Mouse (Mus musculus) megakaryocyte, embryonic 14.5 days (primary cell): ENCODE measurements around the gene Gm20388.

Experiments used
- FLI1 ChIP-seq: IDR thresholded peaks from 2 replicates; pipeline ENCODE4 v1.6.1; 2012; ENCODE audit warnings: low read length, inconsistent platforms, mixed read lengths
- GATA1 ChIP-seq: IDR thresholded peaks from 3 replicates; pipeline ENCODE4 v1.6.1; 2012; ENCODE audit warnings: mixed read lengths, low read length, inconsistent platforms, borderline replicate concordance

DNA sequence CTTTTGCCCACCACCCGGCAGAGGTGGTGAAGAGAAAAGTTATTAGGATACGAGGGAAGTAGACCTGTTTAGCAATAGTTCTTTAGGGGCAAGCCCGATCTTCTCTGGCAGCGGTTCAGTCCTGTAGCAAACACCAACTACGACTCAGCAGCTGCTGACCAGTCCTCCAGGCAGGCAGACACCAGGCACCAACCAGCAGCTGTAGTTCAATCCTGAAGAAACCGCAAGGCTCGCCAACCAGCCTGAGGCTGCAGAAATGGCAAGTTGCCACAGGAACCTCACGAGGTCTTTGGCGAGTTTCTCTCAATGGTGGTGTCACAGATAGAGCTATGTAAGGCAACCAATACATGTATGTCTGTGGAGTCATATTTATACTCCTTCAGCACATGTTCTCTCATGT, 3202.3 kb downstream of the Gm20388 start:
- TF ChIP-seq FLI1 (no peak), GATA1 (no peak)
